Mouse (Mus musculus) stomach, postnatal 0 days (tissue): ENCODE results near the gene Arrb1. TPM values are rescaled to one million over a fixed set of nuclear protein-coding genes. Genes with fewer than 3 reads are reported as not detected.

Experiments used
- ATAC-seq: fragments of 200-750 bp; cut with Nextera tagmentation; 2 replicates; pipeline ENCODE4 v1.8.0; 2017; ENCODE audit not compliant: low FRiP score, low TSS enrichment
- DNase-seq: peaks from one replicate; pipeline ENCODE4 v3.0.0-alpha.2; 2016; ENCODE audit warnings: low spot score
- H3K27ac ChIP-seq: fragments of 300-500 bp; sonication (generic); replicated peaks from 2 replicates; pipeline ENCODE4 v1.5.1; 2014; ENCODE audit warnings: mild to moderate bottlenecking, control low read depth
- H3K27me3 ChIP-seq: fragments of 300-500 bp; sonication (generic); 2 replicates; pipeline ENCODE4 v1.6.1; 2014; ENCODE audit warnings: low read length; ENCODE audit not compliant: control insufficient read depth, insufficient read depth
- H3K36me3 ChIP-seq: fragments of 300-500 bp; sonication (generic); 2 replicates; pipeline ENCODE4 v1.6.1; 2014; ENCODE audit warnings: low read length, mixed read lengths; ENCODE audit not compliant: control insufficient read depth, insufficient read depth
- H3K4me1 ChIP-seq: fragments of 300-500 bp; sonication (generic); replicated peaks from 2 replicates; pipeline ENCODE4 v1.6.1; 2014; ENCODE audit warnings: antibody characterized with exemption; ENCODE audit not compliant: control insufficient read depth, insufficient read depth
- H3K4me2 ChIP-seq: fragments of 300-500 bp; sonication (generic); replicated peaks from 2 replicates; pipeline ENCODE4 v1.6.1; 2014; ENCODE audit warnings: low read depth, mild to moderate bottlenecking, control low read depth, moderate library complexity
- H3K4me3 ChIP-seq: fragments of 300-500 bp; sonication (generic); 2 replicates; pipeline ENCODE4 v1.5.1; 2014; ENCODE audit warnings: low read depth, low read length, control low read depth
- H3K9ac ChIP-seq: fragments of 300-500 bp; sonication (generic); 2 replicates; pipeline ENCODE4 v1.6.1; 2014; ENCODE audit warnings: mild to moderate bottlenecking, low read length, control low read depth, mixed read lengths
- H3K9me3 ChIP-seq: fragments of 300-500 bp; sonication (generic); 2 replicates; pipeline ENCODE4 v1.6.1; 2016; ENCODE audit warnings: low read length; ENCODE audit not compliant: control insufficient read depth
- CTCF ChIP-seq: IDR thresholded peaks from 2 replicates; pipeline ENCODE4 v1.5.1; 2016; ENCODE audit warnings: antibody characterized with exemption, low read depth, mild to moderate bottlenecking, moderate library complexity
- EP300 ChIP-seq: optimal IDR thresholded peaks from 2 replicates; pipeline ENCODE3; 2016; ENCODE audit warnings: antibody characterized with exemption
- WGBS: fragments of 180-500 bp; shearing (Covaris S2); extraction: QIAGEN DNeasy Blood & Tissue Kit; methylation state at CpG from one replicate; pipeline ENCODE4 v1.1.7; 2014; 5-methylcytosine and 5-hydroxymethylcytosine counted together
- polyA plus RNA-seq: library from polyadenylated mRNA; unstranded; fragments of >200 nt; fragmentation: Nextera tagmentation; extraction: Ambion mirVana; gene quantifications from 2 replicates; pipeline ENCODE4 v1.2.1, GENCODE M21; 2015

Arrb1 gene
- polyA plus RNA-seq, 1 experiment from 2014 or later: 3.6 TPM

GRCm38 (mm10) chr7:99559091-99559490 lies 23.8 kb downstream of the Arrb1 start:
- H3K4me3 ChIP-seq: no peak overlapping the region
- 43% methylated on average over 11 of the region's 11 CpGs for WGBS
- no peaks in the 10 kb centered on the region for H3K9me3 ChIP-seq
- no peaks in the 10 kb centered on the region for H3K36me3 ChIP-seq
- no peak overlapping the region; the same call in 1 of the 2 replicates for H3K27ac ChIP-seq
- DNase-seq: no peak
- H3K4me2 ChIP-seq: no peak overlapping the region
- ATAC-seq: no peak
- peaks cover 6% of the 10 kb centered on the region; the same call in 1 of the 2 replicates for H3K4me1 ChIP-seq
- no peaks in the 10 kb centered on the region for H3K27me3 ChIP-seq
- TF ChIP-seq CTCF (no peak), EP300 (no peak)
- H3K9ac ChIP-seq: no peak overlapping the region

- H3K4me2 ChIP-seq: no peak overlapping the region
- no peaks in the 10 kb centered on the region for H3K36me3 ChIP-seq
- H3K4me1 ChIP-seq: peaks cover 2% of the 10 kb centered on the region; the same call in 1 of the 2 replicates
- H3K9me3 ChIP-seq: no peaks in the 10 kb centered on the region
- no peaks in the 10 kb centered on the region for H3K27me3 ChIP-seq
- TF ChIP-seq EP300 (no peak), CTCF (no peak)
- no peak overlapping the region for H3K4me3 ChIP-seq
- no peak for DNase-seq
- 35% methylated on average over 5 of the region's 5 CpGs for WGBS
- H3K27ac ChIP-seq: 0 out of 2 replicates have a peak overlapping the region, but pooled peaks have one; percentile 9
- no peak overlapping the region for H3K9ac ChIP-seq
- no peak for ATAC-seq
Observed at GRCm38 (mm10) chr7:99562478-99562877, 27.2 kb downstream of the Arrb1 start.

- DNase-seq (no peak), ATAC-seq (no peak)
- H3K9ac ChIP-seq: no peak overlapping the region
- no peak overlapping the region; the same call in 1 of the 2 replicates for H3K27ac ChIP-seq
- H3K9me3 ChIP-seq: no peaks in the 10 kb centered on the region
- TF ChIP-seq EP300: no peak
- TF ChIP-seq CTCF: peak; percentile 40
- peaks cover 2% of the 10 kb centered on the region; the same call in 1 of the 2 replicates for H3K4me1 ChIP-seq
- no peaks in the 10 kb centered on the region for H3K36me3 ChIP-seq
- WGBS: 63% methylated on average over 7 of the region's 7 CpGs
- no peak overlapping the region for H3K4me2 ChIP-seq
- H3K4me3 ChIP-seq: no peak overlapping the region
- H3K27me3 ChIP-seq: no peaks in the 10 kb centered on the region
Observed at GRCm38 (mm10) chr7:99563224-99563623, 28.0 kb downstream of the Arrb1 start.

GRCm38 (mm10) chr7:99565325-99565881 lies 30.1 kb downstream of the Arrb1 start:
- Histone ChIP-seq H3K9ac (no peak overlapping the region), H3K9me3 (no peaks in the 10 kb centered on the region), H3K27me3 (no peaks in the 10 kb centered on the region), H3K4me1 (peaks cover 2% of the 10 kb centered on the region; the same call in 1 of the 2 replicates), H3K27ac (no peak overlapping the region), H3K4me2 (no peak overlapping the region), H3K36me3 (no peaks in the 10 kb centered on the region), H3K4me3 (no peak overlapping the region)
- ATAC-seq: no peak; the same call in 1 of the 2 replicates
- TF ChIP-seq EP300: no peak
- no peak for TF ChIP-seq CTCF
- DNase-seq: no peak
- WGBS: 25% methylated on average over 8 of the region's 8 CpGs

GRCm38 (mm10) chr7:99570680-99571079 lies 35.4 kb downstream of the Arrb1 start:
- ATAC-seq (no peak), DNase-seq (no peak)
- Histone ChIP-seq H3K27me3 (no peaks in the 10 kb centered on the region), H3K27ac (no peak overlapping the region), H3K4me1 (no peaks in the 10 kb centered on the region), H3K4me2 (no peak overlapping the region), H3K9ac (no peak overlapping the region), H3K4me3 (no peak overlapping the region), H3K9me3 (no peaks in the 10 kb centered on the region), H3K36me3 (no peaks in the 10 kb centered on the region)
- TF ChIP-seq CTCF: no peak
- TF ChIP-seq EP300: no peak
- WGBS: 61% methylated on average over 5 of the region's 5 CpGs

GRCm38 (mm10) chr7:99572931-99573330 lies 37.7 kb downstream of the Arrb1 start:
- Histone ChIP-seq H3K27me3 (no peaks in the 10 kb centered on the region), H3K27ac (no peak overlapping the region), H3K9me3 (no peaks in the 10 kb centered on the region), H3K4me3 (no peak overlapping the region), H3K4me2 (no peak overlapping the region), H3K4me1 (no peaks in the 10 kb centered on the region), H3K9ac (no peak overlapping the region), H3K36me3 (no peaks in the 10 kb centered on the region)
- TF ChIP-seq CTCF: no peak
- TF ChIP-seq EP300: no peak
- ATAC-seq (no peak), DNase-seq (no peak)
- 30% methylated on average over 10 of the region's 10 CpGs for WGBS
